Mouse (Mus musculus) intestine, embryonic 14.5 days (tissue): Measurements from ENCODE around the gene Scml4. TPM values are rescaled to one million over a fixed set of nuclear protein-coding genes. Genes with fewer than 3 reads are reported as not detected.
A peak's percentile ranks its signal among the peaks of the same experiment; 100 is the strongest.

ENCODE experiments used
- ATAC-seq: fragments of 200-750 bp; cut with Nextera tagmentation; replicated peaks from 2 replicates; pipeline ENCODE4 v1.8.0; 2017; ENCODE audit warnings: low read depth, moderate number of reproducible peaks, moderate TSS enrichment, moderate library complexity; ENCODE audit not compliant: low FRiP score, low TSS enrichment
- DNase-seq: peaks from one replicate; pipeline ENCODE4 v3.0.0-alpha.2; 2018; ENCODE audit warnings: low spot score
- H3K27ac ChIP-seq: fragments of 300-500 bp; sonication (generic); 2 replicates; pipeline ENCODE4 v1.5.1; 2014; ENCODE audit warnings: low read depth, mild to moderate bottlenecking, control low read depth
- H3K27me3 ChIP-seq: fragments of 300-500 bp; sonication (generic); replicated peaks from 2 replicates; pipeline ENCODE4 v1.6.1; 2014; ENCODE audit warnings: low read length, control low read depth; ENCODE audit not compliant: control insufficient read depth, insufficient read depth
- H3K36me3 ChIP-seq: fragments of 300-500 bp; sonication (generic); 2 replicates; pipeline ENCODE4 v1.6.1; 2014; ENCODE audit warnings: low read length, control low read depth; ENCODE audit not compliant: control insufficient read depth, insufficient read depth
- H3K4me1 ChIP-seq: fragments of 300-500 bp; sonication (generic); replicated peaks from 2 replicates; pipeline ENCODE4 v1.6.1; 2014; ENCODE audit warnings: low read length, control low read depth, mixed read lengths; ENCODE audit not compliant: control insufficient read depth, insufficient read depth
- H3K4me2 ChIP-seq: fragments of 300-500 bp; sonication (generic); 2 replicates; pipeline ENCODE4 v1.6.1; 2014; ENCODE audit warnings: low read length
- H3K4me3 ChIP-seq: fragments of 300-500 bp; sonication (generic); 2 replicates; pipeline ENCODE4 v1.5.1; 2014; ENCODE audit warnings: low read depth, low read length, control low read depth, mixed read lengths
- H3K9ac ChIP-seq: fragments of 300-500 bp; sonication (generic); 2 replicates; pipeline ENCODE4 v1.6.1; 2014; ENCODE audit warnings: mild to moderate bottlenecking, low read length
- H3K9me3 ChIP-seq: fragments of 300-500 bp; sonication (generic); 2 replicates; pipeline ENCODE4 v1.6.1; 2016; ENCODE audit warnings: low read length, control low read depth; ENCODE audit not compliant: control insufficient read depth
- WGBS: fragments of 180-500 bp; shearing (Covaris S2); extraction: QIAGEN DNeasy Blood & Tissue Kit; methylation state at CpG from one replicate; pipeline ENCODE4 v1.1.7; 2014; 5-methylcytosine and 5-hydroxymethylcytosine counted together
- polyA plus RNA-seq: library from polyadenylated mRNA; unstranded; fragments of >200 nt; fragmentation: Nextera tagmentation; extraction: Ambion mirVana; gene quantifications from 2 replicates; pipeline ENCODE4 v1.2.1, GENCODE M21; 2014

The Scml4 gene
- polyA plus RNA-seq, 1 experiment from 2014 or later: 22.3 TPM

DNA sequence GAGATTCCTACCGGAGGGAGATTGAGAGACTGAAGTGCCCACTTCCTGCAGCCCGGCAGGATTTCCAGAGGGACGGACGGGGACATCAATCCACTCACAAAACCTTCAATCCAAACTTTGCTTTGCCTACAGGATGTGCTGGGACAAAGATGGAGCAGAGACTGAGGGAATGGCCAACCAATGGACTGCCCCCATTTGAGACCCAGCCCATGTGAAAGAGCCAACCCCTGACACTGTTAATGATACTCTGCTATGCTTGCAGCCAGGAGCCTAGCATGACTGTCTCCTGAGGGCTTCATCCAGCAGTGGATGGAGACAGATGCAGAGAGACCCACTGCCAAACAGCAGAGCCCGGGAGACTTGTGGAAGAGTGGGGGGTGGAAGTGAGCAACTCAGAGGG, 19.5 kb downstream of the Scml4 start:
- DNase-seq: no peak
- Histone ChIP-seq H3K4me2 (no peak overlapping the region), H3K27ac (peak overlapping the region; percentile 39), H3K4me1 (0 out of 2 replicates have a peak, but pooled peaks cover 4% of the 10 kb centered on the region), H3K36me3 (no peaks in the 10 kb centered on the region), H3K4me3 (no peak overlapping the region), H3K27me3 (no peaks in the 10 kb centered on the region), H3K9ac (no peak overlapping the region), H3K9me3 (no peaks in the 10 kb centered on the region)
- ATAC-seq: no peak
- WGBS: 54% methylated on average over 5 of the region's 5 CpGs

DNA sequence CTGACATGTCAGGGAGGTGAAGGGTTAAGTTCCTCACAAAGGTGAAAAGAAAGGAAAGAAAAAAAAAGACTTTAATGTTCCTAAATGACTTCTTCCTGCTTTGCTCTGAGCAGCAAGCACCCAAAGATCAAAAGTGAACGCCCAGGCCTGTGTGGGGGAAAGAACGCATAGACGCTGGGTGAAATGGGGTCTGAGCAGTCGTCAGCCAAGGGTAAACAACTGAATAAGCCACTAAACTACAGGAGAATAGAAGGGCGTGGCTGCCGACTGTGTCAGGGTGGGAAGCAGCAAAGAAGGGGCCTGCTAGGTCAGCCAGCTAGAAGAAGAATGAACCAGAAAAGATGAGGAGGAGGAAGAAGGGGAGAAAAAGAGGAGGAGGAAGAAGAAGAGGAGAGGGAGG, 26.9 kb downstream of the Scml4 start:
- H3K36me3 ChIP-seq: no peaks in the 10 kb centered on the region
- no peak overlapping the region for H3K4me3 ChIP-seq
- ATAC-seq: no peak
- WGBS: 12% methylated on average over 6 of the region's 6 CpGs
- no peak overlapping the region for H3K4me2 ChIP-seq
- no peaks in the 10 kb centered on the region for H3K27me3 ChIP-seq
- H3K9ac ChIP-seq: no peak overlapping the region
- no peak overlapping the region for H3K27ac ChIP-seq
- DNase-seq: no peak
- no peaks in the 10 kb centered on the region for H3K9me3 ChIP-seq
- 0 out of 2 replicates have a peak, but pooled peaks cover under 1% of the 10 kb centered on the region for H3K4me1 ChIP-seq

GRCm38 (mm10) chr10:42888241-42888640, 28.1 kb downstream of the Scml4 start:
- no peak for ATAC-seq

DNA sequence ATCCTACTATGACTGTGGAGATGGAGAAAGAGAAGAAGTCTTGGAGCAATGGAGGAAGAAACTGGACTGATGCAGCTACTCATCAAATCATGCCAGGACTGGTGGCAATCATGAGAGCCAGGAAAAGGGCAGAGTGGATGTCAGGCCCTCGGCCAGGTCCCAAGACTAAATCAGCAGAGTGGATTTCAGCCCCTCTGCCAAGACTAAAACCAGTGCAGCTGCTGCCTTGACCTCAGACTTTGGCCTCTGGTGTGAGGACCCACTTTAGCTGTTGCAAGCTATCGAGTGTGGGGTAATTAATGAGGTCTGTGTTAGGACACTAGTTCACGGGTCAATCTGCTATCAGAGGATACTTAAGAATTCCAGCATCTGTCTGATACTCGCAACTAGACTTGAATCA, 30.2 kb downstream of the Scml4 start:
- no peaks in the 10 kb centered on the region for H3K9me3 ChIP-seq
- no peak for DNase-seq
- no peak for ATAC-seq
- no peak overlapping the region for H3K4me2 ChIP-seq
- no peaks in the 10 kb centered on the region for H3K27me3 ChIP-seq
- no peak overlapping the region for H3K4me3 ChIP-seq
- 49% methylated on average over 4 of the region's 4 CpGs for WGBS
- H3K36me3 ChIP-seq: no peaks in the 10 kb centered on the region
- no peak overlapping the region for H3K27ac ChIP-seq
- peaks cover 18% of the 10 kb centered on the region for H3K4me1 ChIP-seq
- no peak overlapping the region for H3K9ac ChIP-seq

More at GRCm38 (mm10) chr10:42888241-42888640, 28.1 kb downstream of the Scml4 start:
- DNase-seq: no peak
- H3K4me2 ChIP-seq: no peak overlapping the region
- no peak overlapping the region for H3K9ac ChIP-seq
- 0 out of 2 replicates have a peak, but pooled peaks cover 5% of the 10 kb centered on the region for H3K4me1 ChIP-seq
- H3K9me3 ChIP-seq: no peaks in the 10 kb centered on the region
- WGBS: 85% methylated on average over 5 of the region's 5 CpGs
- H3K27ac ChIP-seq: no peak overlapping the region
- no peaks in the 10 kb centered on the region for H3K36me3 ChIP-seq
- H3K27me3 ChIP-seq: no peaks in the 10 kb centered on the region
- H3K4me3 ChIP-seq: no peak overlapping the region

DNA sequence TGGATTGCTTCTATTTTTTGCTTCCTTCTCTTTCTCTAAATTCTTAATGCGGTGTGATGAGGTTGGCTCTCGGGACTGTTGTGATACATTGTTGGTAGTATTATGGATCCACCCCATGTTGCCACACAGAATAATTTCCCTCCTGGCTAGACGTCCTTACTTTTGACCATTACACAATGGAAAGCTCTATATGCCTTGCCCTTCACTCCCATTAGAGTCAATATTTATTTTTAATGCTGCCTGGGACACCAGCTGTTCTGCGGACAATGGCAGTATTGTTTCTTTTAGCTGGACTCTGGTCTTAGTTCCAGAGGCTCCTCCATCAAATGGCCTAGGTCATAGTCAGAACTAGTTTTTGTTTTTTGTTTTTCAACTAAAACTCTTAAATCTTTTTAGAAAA, 32.1 kb downstream of the Scml4 start:
- Histone ChIP-seq H3K27ac (no peak overlapping the region), H3K36me3 (no peaks in the 10 kb centered on the region), H3K4me1 (peaks cover 18% of the 10 kb centered on the region), H3K9ac (no peak overlapping the region), H3K27me3 (no peaks in the 10 kb centered on the region), H3K4me2 (no peak overlapping the region), H3K9me3 (no peaks in the 10 kb centered on the region), H3K4me3 (no peak overlapping the region)
- WGBS: 70% methylated on average over 4 of the region's 4 CpGs
- DNase-seq: no peak
- no peak; the same call in 1 of the 2 replicates for ATAC-seq

- Histone ChIP-seq H3K9me3 (no peaks in the 10 kb centered on the region), H3K27ac (no peak overlapping the region), H3K4me1 (peaks cover 22% of the 10 kb centered on the region), H3K27me3 (no peaks in the 10 kb centered on the region), H3K9ac (no peak overlapping the region), H3K4me3 (no peak overlapping the region), H3K4me2 (no peak overlapping the region), H3K36me3 (no peaks in the 10 kb centered on the region)
- no peak for ATAC-seq
- DNase-seq: no peak
- 60% methylated on average over 4 of the region's 4 CpGs for WGBS
Measured at GRCm38 (mm10) chr10:42892987-42893386, 32.8 kb downstream of the Scml4 start.

DNA sequence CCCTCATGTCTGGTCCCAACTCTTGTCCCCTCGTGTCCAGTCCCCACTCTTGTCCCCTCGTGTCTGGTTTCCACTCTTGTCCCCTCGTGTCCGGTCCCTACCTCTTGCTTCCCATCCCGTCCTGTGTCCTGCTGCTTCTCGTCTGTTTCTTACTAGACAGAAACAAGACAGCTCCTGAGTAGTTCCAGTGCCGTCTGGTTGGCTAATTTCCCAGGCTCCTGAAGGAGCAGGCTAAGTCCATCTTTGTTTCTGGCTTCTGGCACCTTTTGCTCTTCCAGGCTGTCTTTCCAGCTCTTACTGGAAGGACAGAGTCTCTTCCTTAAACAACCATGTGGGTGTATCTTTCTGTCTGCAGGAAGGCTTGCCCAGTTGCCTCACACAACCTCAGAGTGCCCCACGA, 33.7 kb downstream of the Scml4 start:
- Histone ChIP-seq H3K9me3 (no peaks in the 10 kb centered on the region), H3K4me1 (peaks cover 22% of the 10 kb centered on the region), H3K9ac (no peak overlapping the region), H3K4me3 (no peak overlapping the region), H3K4me2 (no peak overlapping the region), H3K27ac (no peak overlapping the region), H3K36me3 (no peaks in the 10 kb centered on the region), H3K27me3 (no peaks in the 10 kb centered on the region)
- DNase-seq: peak; percentile 64
- ATAC-seq: no peak
- WGBS: 40% methylated on average over 8 of the region's 8 CpGs

GRCm38 (mm10) chr10:42894263-42894662, 34.1 kb downstream of the Scml4 start:
- Histone ChIP-seq H3K4me1 (peaks cover 22% of the 10 kb centered on the region), H3K36me3 (no peaks in the 10 kb centered on the region), H3K9ac (no peak overlapping the region), H3K4me2 (no peak overlapping the region), H3K27me3 (no peaks in the 10 kb centered on the region), H3K4me3 (no peak overlapping the region), H3K27ac (no peak overlapping the region), H3K9me3 (no peaks in the 10 kb centered on the region)
- DNase-seq (no peak), ATAC-seq (no peak)
- WGBS: 65% methylated on average over 3 of the region's 3 CpGs

GRCm38 (mm10) chr10:42894696-42895095, 34.5 kb downstream of the Scml4 start:
- 73% methylated on average over 7 of the region's 7 CpGs for WGBS
- ATAC-seq (no peak), DNase-seq (no peak)

More at GRCm38 (mm10) chr10:42894696-42895095, 34.5 kb downstream of the Scml4 start:
- H3K4me3 ChIP-seq: no peak overlapping the region
- no peaks in the 10 kb centered on the region for H3K36me3 ChIP-seq
- H3K27ac ChIP-seq: no peak overlapping the region
- peaks cover 22% of the 10 kb centered on the region for H3K4me1 ChIP-seq
- H3K9ac ChIP-seq: no peak overlapping the region
- no peaks in the 10 kb centered on the region for H3K9me3 ChIP-seq
- no peaks in the 10 kb centered on the region for H3K27me3 ChIP-seq
- H3K4me2 ChIP-seq: no peak overlapping the region
